Mouse (Mus musculus): ENCODE measurements around the gene March5. TPM values are rescaled to one million over a fixed set of nuclear protein-coding genes. Genes with fewer than 3 reads are reported as not detected.
"Not testable (repeated sequence)": the region's sequence is repeated elsewhere in the genome, so short reads cannot be mapped to it uniquely, and the experiment has no call there.

The March5 gene
- total RNA-seq, 2 experiments from 2014 or later, result 89.1 to 94.1 TPM

DNA sequence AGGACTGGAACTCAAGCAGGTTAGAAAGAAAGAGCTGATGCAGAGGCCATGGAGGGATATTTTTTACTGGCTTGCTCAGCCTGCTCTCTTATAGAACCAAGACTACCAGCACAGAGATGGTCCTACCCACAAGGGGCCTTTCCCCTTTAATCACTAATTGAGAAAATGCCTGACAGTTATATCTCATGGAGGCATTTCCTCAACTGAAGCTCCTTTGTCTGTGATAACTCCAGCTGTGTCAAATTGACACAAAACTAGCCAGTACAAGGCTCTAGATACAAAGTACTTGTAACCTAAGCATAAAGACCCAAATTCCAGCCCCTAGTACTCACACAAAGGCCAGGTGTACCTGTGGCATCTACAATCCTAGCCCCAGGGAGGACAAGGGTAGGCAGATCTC is 2.2 kb upstream of the March5 start:
- intact Hi-C loops (cut with DNase I), result loop anchor here (5.0 kb wide), 1 partner anchor 153 kb away; no protein-coding TSS in a partner anchor
- not testable (repeated sequence) for DNase-seq (ENCODE audit: low spot score in 2 of 2)

DNA sequence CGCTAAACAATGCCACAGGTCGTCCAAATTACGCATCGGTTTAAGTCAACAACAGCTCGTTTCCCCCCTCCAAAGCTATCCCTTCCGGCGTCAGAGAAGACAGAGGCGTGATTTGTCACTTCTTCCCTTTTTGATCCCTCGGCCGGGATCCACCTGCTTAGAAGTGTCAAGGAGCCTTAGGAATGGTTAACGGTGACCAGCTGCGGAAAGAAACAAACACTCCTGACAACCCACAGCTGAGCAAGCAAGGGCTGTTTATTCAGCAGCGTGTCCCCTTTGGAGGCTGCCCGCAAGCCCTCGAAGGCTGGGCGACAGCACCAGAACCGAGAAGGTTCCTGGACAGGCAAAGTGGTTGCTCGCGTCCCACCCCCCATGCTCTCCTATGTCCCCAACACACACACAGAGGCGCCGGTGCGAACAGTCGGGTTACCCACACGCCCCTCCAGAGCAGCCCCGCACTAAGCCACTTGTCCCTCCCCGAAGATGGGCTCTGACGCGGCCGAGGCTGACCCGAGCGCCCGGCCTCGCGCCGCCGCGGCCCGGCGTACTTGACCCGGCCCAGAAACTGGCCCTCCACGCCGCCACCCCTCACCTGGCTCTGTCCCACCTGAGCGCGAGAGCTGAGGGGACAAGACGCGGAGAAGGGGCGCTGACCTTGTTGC is 571 bp upstream of the March5 start:
- peak; percentile 37 to 41 for DNase-seq (ENCODE audit: low spot score in 2 of 2)

DNA sequence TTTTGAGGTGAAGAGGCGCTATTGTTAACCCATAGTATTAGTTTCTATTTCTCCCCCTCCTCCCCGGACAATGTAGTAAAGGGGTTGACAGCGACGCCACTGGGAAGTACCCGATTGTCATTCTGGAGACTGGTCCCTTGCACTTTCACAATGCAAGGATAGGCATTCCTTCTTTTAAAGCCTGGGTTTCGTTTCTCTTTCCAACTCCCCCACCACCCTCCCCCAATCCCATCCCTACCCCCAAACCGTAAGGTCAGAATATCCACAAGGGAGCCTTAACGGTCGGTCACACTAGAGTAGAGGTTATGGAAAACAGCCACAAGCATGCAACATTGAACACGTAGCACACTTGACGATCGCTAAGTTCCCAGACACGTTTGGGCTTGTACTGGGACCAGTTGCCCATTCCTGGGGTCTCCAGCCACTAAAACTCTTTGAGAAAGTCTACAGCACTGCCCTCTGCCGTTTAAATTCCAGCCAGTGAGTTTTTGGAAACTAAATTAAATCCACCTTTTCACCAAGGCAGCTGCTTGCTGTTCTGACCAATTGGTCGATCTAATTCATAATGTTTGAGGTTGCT is 923 bp downstream of the March5 start, which contains the start of gene Cpeb3:
Gene Cpeb3, minus strand, starts transcription at position 426 of the 580 bp plus-strand sequence.
- intact Hi-C loops (cut with DNase I), result loop anchor here (1.0 to 5.0 kb wide), 2 partner anchors 35 to 156 kb away; no protein-coding TSS in a partner anchor
- peak; percentile 11 to 14 for DNase-seq (ENCODE audit: low spot score in 2 of 2)

More for the DNA sequence above, 571 bp upstream of the March5 start:
- intact Hi-C loops (cut with DNase I), result loop anchor here (5.0 kb wide), 1 partner anchor 154 kb away; no protein-coding TSS in a partner anchor

DNA sequence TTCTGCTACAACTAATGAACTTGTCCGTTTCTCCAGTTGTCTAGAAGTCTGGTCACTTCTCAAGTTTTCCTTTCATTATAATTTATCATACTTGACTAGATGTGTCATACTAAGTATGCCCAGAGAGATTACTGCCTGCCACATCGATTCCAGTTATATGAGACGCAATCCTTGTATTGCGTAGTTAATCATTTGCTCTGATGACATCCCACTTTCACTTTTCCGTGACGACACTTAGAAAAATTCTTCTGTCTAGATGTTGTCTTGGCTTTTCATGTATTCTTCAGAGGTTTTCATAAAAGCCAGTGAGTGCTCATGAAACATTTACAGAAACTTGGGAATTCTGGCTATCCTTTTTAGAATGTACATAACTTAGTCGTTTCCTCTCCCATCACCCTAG is 1.6 kb downstream of the March5 start:
- intact Hi-C loops (cut with DNase I), result loop anchor here (1.0 to 5.0 kb wide), 2 partner anchors 36 to 157 kb away; no protein-coding TSS in a partner anchor
- DNase-seq (ENCODE audit: low spot score in 2 of 2), result no peak

DNA sequence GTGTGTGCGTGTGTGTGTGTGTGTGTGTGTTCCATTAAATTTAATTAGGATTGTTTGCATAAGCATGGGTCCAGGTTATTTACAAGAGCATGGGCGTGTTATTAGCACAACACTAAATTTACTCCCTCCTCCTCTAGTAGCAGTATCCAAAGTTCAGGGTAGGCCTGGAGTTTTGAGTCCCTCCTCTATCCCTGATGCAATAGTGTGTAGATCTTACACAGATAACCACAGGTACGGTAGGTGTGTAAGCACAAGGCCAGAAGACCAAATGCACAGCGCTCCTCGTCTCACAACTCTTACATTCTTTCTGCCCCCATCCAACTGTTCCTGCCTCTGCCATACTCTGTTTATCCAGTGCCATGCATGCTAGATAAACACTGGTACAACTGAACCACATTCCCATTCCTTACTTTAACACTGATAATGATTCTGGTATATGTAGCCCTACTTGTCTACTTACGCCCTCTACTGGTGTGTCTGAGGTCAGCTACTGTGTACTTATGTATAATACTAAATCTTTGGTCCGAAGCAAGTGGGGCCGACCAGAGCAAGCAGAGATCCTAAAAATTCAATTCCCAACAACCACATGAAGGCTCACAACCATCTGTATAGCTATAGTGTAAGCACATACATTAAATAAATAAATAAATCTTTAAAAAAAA is 2.3 kb downstream of the March5 start:
- intact Hi-C loops (cut with DNase I), result loop anchor here (5.0 kb wide), 1 partner anchor 157 kb away; no protein-coding TSS in a partner anchor
- peak in 1 of 2 experiments; percentile 18 for DNase-seq (ENCODE audit: low spot score in 2 of 2)

DNA sequence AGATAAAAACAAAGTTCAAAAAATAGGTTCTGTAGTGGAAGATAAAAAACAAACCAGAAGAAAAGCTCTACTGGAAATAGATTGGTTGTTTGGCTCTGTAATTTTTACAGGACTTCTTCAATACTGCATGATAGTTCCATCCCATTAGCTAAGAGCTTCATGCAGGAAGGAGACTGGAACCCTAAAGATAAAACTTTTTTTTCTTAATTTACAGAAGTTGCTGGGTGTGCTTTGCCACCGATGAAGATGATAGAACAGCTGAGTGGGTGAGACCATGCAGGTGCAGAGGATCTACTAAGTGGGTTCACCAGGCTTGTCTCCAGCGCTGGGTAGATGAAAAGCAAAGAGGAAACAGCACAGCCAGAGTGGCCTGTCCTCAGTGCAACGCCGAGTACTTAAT is 3.1 kb downstream of the March5 start:
- no peak for DNase-seq (ENCODE audit: low spot score in 2 of 2)
- intact Hi-C loops (cut with DNase I), result no loop called here

DNA sequence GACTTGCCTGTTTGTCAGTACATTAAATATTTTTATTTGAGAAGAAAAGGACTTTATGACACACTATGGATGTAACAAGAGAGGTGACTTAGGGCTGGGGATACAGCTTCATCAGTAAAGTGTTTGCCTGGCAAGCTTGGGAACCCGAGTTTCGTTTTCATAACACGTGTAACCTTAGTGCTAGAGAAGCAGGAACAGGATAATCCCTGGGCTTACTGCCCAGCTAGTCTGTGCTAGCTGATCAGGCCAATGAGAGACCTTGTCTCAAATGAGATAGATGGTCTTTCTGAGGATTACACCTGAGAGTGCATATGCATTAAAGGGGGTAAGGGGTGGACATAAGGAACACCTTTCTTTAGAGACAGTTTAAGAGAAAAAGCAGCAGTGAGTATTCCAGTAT is 4.1 kb downstream of the March5 start:
- intact Hi-C loops (cut with DNase I), result no loop called here

DNA sequence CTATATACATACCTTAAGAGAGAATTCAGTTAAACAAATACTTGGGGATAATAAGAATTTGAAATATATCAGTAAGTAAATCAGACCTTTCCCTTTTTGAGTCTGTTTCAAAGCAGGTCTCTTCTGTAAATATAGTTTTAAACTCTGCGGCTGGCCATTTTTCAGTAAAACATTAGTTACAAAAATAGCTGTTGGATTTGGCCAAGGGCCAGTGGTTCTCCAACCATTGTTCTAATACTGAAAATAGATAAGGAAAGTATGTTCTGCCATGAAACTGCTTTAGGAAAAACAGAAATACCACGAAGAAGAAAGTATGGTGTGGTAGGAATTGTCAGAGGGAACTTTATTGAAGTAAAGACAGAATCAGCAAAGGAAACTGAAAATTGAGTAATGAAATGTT is 7.4 kb downstream of the March5 start:
- DNase-seq (ENCODE audit: low spot score in 2 of 2), result no peak
- intact Hi-C loops (cut with DNase I), result no loop called here

More for the DNA sequence above, 4.1 kb downstream of the March5 start:
- DNase-seq (ENCODE audit: low spot score in 2 of 2), result no peak

DNA sequence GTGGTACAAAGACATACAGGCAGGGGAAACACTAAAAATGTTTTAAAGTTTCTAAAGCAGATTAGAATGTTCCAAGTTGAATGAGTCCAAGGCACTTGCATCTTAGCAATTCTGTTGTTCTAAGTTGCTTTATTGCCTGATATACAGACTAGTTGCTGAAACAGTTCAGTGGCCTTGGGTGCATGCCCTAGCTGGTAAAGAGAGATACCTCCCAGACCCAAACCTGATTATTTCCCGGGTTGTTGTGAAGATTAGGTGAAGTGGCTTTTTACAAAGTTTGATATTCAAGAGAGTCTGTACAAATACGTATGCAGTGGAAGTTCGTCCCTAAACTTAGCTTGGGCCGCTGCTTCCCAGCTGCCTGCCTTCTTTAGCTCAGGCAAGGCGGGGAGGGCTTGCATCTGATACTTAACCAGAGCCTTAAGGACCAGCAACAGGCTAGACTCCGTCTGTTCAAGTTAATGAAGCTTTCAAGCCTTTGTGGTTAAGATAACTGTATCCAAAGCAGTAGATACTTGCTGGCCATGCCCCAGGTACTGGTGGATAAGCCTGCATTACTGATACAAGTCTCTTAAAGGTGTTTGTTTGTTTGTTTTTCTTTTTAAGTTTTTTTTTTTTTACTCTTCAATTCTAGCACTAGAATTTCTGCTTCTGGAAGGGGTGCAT is 18.0 kb downstream of the March5 start:
- intact Hi-C loops (cut with DNase I), result no loop called here
- DNase-seq (ENCODE audit: low spot score in 2 of 2), result no peak

DNA sequence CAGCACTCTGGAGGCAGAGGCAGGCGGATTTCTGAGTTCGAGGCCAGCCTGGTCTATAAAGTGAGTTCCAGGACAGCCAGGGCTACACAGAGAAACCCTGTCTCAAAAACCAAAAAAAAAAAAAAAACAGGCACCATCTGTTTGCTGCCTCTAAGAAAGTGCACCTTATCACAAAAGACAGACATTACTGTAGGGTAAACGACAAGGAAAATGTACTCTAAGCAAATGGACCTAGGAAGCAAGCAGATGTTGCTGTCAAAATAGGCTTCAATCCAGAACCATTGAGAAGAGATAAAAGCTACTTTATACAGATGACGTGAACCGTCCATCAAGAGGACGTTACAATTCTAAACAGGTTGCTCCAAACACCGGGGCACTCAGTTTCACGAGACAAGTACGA is 25.3 kb downstream of the March5 start:
- DNase-seq (ENCODE audit: low spot score in 2 of 2); intact Hi-C loops (cut with DNase I): not testable (repeated sequence)

DNA sequence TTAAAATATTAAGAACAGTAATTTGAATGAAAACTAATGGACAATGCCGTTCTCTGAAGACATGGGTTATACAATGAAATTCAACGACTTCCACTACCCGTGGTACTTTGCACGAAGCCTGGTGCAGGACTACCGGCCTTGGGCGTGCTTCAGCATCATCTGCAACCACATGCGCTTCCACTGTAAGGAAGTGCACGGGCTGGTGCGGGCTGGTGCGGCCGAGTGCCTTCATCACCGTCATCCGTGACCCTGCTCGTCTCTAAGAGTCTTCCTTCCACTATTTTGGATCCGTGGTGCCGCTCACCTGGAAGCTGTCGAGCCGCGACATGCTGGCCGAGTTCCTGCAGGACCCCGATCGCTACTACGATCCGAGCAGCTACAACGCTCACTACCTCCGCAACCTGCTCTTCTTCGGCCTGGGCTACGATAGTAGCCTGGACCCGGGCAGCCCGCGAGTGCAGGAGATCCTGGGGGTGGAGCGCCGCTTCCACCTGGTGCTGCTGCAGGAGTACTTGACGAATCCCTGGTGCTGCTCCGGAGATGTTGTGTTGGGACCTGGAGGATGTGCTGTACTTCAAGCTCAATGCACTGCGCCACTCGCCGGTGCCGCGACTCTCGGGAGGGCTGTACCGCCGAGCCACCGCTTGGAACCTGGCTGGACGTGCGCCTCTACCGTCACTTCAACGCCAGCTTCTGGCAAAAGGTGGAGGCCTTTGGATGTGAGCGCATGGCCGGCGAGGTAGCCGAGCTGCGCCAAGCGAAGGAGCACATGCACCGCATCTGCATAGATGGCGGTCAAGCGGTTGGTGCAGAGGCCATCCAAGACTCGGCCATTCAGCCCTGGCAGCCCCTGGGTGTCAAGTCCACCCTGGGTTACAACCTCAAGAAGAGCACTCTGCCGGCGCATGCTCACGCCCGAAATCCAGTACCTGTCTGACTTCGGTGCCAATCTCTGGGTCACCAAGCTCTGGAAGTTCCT is 26.5 kb downstream of the March5 start:
- peak in 1 of 2 experiments; percentile 11 for DNase-seq (ENCODE audit: low spot score in 2 of 2)
- intact Hi-C loops (cut with DNase I), result no loop called here

DNA sequence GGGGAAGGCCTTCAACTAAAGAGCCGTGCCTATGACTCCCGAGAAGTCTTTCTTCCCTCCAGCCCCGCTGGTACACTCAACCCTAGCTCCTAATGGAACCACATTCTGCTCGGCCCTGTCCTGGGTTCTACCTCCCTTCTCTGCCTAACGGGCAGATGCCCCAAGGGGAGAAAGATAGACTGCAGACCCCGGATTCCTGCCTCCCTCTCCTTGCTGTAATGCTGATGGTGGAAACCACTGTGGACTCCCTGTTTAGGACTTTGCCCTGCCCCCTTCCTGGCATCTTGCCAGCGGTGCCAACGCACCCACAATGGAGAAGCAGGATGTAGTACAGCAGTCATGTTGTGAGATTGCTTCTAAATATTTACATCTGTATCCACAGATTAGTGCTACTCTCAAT is 28.5 kb downstream of the March5 start:
- intact Hi-C loops (cut with DNase I), result no loop called here
- no peak for DNase-seq (ENCODE audit: low spot score in 2 of 2)

DNA sequence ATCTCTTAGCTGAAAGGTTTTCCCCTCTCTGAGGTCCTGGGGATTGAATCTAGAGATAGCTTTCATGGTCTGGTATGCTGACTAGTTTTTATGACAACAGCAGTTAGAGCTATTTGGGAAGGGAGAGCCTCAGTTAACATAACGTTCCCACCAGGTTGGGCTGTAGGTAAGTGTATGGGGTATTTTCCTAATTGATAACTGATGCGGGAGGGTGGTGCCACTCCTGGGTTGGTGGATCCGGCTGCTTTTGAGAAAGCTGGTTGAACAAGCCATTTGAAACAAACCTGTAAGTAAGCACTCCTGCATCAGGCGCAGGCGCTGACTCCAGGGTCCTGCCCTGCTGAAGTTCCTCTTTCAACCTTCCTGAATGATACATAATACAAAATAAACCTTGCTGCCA is 30.0 kb downstream of the March5 start:
- intact Hi-C loops (cut with DNase I), result no loop called here
- no peak for DNase-seq (ENCODE audit: low spot score in 2 of 2)

DNA sequence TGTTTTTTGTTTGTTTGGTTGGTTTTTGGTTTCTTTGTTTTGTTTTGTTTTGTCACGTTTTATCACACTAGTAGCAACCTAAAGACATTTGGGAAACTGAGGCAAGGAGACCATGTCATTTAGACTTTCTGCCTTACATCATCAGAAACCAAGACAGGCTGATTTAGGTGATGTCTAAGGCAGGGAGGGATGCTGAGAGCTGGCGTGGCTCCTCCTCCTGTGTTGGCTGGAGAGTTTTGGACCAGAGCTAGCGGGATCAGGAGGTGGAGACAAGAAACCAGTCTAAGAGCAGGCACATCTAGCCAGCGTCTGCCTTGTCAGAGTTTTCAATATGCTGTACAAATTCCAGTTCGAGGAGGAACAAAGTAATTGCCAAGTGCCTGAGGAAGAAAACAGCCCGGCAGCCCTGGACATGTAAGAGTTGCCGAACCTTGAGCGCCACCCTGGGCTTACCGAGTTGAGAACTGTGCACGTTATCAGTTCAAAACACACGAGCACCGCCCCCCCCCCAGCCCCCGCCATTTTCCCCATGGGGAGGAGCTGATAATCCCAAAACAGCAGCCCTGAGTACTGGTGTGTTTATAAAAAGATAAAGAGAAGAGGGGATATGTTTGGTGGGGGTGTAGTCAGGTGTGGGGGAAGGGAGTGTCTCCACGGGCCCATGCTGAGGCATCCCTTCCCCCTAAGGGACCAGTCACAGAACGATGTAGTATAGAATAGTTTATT is 30.5 kb downstream of the March5 start:
- no peak for DNase-seq (ENCODE audit: low spot score in 2 of 2)
- intact Hi-C loops (cut with DNase I), result no loop called here

DNA sequence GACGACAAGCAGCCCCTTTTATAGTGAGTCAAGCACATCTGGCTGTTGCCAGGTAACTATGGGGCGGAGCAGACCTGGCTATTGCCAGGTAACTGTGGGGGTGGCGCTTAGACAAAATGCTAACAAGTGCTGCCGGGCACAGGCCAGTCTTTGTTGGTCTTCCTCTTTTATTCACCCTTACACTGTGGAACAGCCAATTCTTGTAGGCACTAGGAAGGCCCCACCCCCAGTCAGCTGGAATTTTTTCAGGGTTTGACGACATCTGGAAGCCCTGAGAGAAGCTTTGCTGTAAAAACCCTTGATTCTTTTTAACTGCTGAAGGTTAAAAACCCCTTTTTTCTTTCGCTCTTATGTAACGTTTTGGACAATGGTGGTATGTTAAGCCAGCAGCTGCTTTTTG is 31.3 kb downstream of the March5 start:
- intact Hi-C loops (cut with DNase I), result no loop called here
- DNase-seq (ENCODE audit: low spot score in 2 of 2), result peak; percentile 18 to 68

DNA sequence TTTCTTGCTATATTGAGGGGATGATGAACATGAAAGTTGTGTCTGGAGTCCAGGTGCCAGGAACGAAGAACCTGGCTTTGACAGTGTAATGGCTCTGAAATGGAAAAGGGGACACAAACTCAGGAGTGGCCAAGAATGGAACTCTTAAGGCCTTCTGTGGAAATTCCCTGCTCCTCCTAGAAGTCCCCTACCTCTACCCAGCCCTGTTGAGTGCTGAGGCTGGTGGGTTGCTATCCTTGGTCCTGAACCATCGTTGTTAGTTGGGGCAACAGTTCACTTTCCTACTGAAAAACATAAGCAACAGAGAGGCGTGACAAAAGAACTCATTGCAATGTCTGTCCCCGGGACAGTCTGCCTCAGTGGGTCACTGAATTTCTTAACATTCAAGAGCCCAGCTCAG is 31.8 kb downstream of the March5 start:
- intact Hi-C loops (cut with DNase I), result no loop called here
- no peak for DNase-seq (ENCODE audit: low spot score in 2 of 2)

DNA sequence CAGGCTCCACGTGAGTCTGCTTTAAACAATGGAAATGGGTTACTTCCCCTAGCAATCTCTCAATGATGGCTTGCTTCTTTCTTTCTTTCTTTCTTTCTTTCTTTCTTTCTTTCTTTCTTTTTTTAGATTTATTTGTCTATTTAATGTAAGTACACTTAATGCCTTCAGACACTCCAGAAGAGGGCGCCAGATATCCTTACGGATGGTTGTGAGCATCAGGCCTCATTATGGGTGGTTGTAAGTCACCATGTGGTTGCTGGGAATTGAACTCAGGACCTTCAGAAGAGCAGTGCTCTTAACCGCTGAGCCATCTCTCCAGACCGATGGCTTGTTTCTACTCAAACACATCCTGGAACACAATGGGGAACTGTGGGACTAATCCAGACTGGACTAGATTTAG is 33.9 kb downstream of the March5 start:
- DNase-seq (ENCODE audit: low spot score in 2 of 2), result no peak
- intact Hi-C loops (cut with DNase I), result no loop called here

DNA sequence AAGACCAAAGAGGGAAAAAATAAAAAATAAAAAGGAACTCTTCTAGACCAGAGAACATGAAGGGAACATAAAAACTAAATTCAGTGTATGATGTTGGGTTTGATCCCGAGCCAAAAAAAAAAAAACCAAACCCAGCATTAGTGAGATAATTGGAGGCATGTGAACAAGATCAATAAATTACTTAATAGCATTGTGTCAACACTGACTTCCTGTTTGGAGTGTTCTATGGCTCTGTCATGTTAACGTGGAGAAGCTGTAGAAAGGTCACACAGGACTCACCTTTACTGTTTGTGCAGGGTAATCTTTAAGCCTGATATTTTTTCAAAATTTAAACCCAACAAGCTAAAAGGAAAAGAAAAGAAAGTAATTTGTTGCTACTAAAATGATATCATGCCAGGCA is 35.4 kb downstream of the March5 start:
- intact Hi-C loops (cut with DNase I), result no loop called here
- DNase-seq (ENCODE audit: low spot score in 2 of 2), result no peak

Measured in left cerebral cortex, postnatal 14 days (tissue).